Mouse (Mus musculus): Measurements from ENCODE around the gene Ston2. TPM values are rescaled to one million over a fixed set of nuclear protein-coding genes. Genes with fewer than 3 reads are reported as not detected.

The Ston2 gene
- polyA plus RNA-seq (2017; shearing (Covaris generic)) = 1 to 10 TPM; 1.0 to 3.2 TPM

DNA sequence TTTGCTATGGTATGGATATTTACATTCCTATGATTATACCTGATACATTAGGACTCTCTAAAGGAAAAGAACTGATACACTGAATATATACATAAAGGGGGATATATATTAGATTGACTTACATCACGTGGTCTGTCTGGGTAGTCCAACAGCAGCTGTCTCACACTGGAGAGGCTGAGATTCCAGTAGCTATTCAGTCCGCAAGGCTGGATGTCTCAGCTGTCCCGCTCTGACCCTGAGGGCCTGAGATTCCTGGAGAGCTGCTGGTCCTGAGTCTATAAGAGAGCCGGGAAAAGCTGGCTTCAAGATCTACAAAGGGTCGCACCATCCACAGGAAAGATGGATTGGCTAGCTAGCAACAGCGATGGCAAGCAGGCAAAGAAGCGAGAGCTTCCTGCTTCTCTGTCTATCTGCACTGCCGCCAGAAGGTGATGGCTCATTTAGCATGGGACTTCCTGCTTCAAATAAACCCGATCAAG is at the start of gene Ston2:
Gene Ston2 (minus strand): TSS at position 429 of the 479 bp plus-strand sequence.

DNA sequence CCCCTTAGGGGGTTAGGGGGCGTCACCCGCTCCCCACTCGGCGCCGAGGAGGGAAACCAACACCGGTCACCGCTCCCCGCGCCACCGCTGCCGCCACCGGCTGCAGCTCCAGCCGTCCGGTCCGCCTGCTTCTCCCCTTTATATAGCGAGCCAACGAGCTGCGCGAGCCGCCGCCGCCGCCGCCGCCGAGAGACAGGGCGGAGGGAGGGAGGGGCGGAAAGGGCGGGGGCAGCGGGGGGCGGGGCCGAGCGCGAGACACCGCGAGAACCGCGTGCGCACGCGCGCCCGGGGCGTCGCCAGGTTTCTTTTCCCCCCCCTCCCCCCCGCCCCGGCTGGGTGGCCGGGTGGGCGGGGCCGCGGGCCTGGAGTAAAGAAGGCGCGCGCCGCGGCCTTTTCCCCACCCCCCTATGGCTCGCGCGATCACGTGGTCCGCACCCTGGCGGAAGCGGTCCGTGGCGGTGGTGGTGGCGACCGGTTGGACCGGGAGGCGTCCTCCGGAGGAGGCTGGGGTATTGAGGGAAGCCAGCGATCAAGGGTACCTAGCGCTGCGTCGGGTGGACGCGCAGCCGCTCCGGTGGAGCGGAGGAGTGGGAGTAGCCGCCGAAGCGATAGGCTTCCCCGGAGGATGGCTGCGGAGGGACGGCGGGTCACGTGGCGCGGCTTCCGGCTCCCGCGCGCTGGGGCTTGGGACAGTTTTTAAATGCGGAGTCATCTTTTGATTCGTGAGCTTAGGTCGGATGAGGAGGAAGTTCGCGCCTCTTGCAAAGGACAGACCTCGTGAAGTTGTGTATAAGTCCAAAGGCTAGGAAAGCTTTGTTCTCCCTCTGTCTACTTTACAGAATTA is 198.1 kb downstream of the Ston2 start, which contains the start of gene Gtf2a1:
Gene Gtf2a1 (minus strand): TSS at position 641 of the 844 bp plus-strand sequence.

Other genes starting within 250 kb of the Ston2 start
- 10 to 100 TPM; 20.1 to 25.9 TPM for gene Gtf2a1, start 197.9 kb downstream of the Ston2 start, polyA plus RNA-seq (2017; shearing (Covaris generic))
- 10 to 100 TPM; 76.0 to 84.3 TPM for gene Sel1l, start 60.8 kb upstream of the Ston2 start, polyA plus RNA-seq (2017; shearing (Covaris generic))